In genomic region chr9:120501191-120501902, GRCm38 (mm10) we compare ENCODE assay signal across 9 mouse cellular contexts. TPM values are rescaled to one million over a fixed set of nuclear protein-coding genes. Genes with fewer than 3 reads are reported as not detected.
DNase-seq lines count a peak whose midpoint lies in the region; ATAC-seq and TF ChIP-seq lines count a peak whose summit lies in the region.
"Had no signal": no experiment of that assay in that cellular context is flagged by ENCODE, and none has a peak within 500 bp of the region (broad histone marks: within the 10 kb centered on the region; RNA-seq: fewer than 3 reads in every experiment).

No protein-coding gene starts in this region.

- no peak overlapping the region for H3K4me2 ChIP-seq in hindbrain, embryonic 11.5 days (replicated peaks; ENCODE audit: low read depth, low read length)
- H3K4me2 ChIP-seq in hindbrain, embryonic 13.5 days = no peak overlapping the region

- DNase-seq in hindbrain, embryonic 11.5 days (ENCODE audit: low spot score) = peak; percentile 46
- DNase-seq in spleen, adult 2 months (ENCODE audit: low read depth in 1 of 2, low spot score in 2 of 2) = no peak
- DNase-seq in spleen, postnatal 36 days (ENCODE audit: low spot score in 2 of 2) = no peak
- DNase-seq in c-Kit-positive CD71-positive TER-119-negative erythroid progenitor cells, embryonic 14.5 days (ENCODE audit: low read depth) = peak; percentile 25
- DNase-seq in adrenal gland, postnatal 14 days = no peak

- no peak overlapping the region for H3K4me3 ChIP-seq in hindbrain, embryonic 11.5 days (ENCODE audit: low read depth, low read length)
- no peak overlapping the region for H3K4me3 ChIP-seq in hindbrain, embryonic 13.5 days
- no peak overlapping the region for H3K4me3 ChIP-seq in spleen, adult 2 months (ENCODE audit: extremely low read depth, insufficient read depth, insufficient read length)
- no peak overlapping the region for H3K4me3 ChIP-seq in small intestine, adult 2 months (ENCODE audit: low read depth, low read length)
- H3K4me3 ChIP-seq: heart, embryonic 13.5 days had no signal

- 44% methylated on average over 10 of the region's 10 CpGs for WGBS in hindbrain, embryonic 11.5 days
- 43% methylated on average over 10 of the region's 10 CpGs for WGBS in hindbrain, embryonic 13.5 days
- 39% methylated on average over 10 of the region's 10 CpGs for WGBS in spleen, adult 2 months
- 36% methylated on average over 10 of the region's 10 CpGs for WGBS in small intestine, adult 2 months

- no peak overlapping the region for H3K27ac ChIP-seq in hindbrain, embryonic 11.5 days (ENCODE audit: low read depth, low read length)
- H3K27ac ChIP-seq in hindbrain, embryonic 13.5 days = no peak overlapping the region
- H3K27ac ChIP-seq in spleen, adult 2 months (ENCODE audit: insufficient read depth, low read length) = no peak overlapping the region
- H3K27ac ChIP-seq in small intestine, adult 2 months (ENCODE audit: insufficient read depth, low read depth, low read length) = no peak overlapping the region
- H3K27ac ChIP-seq: heart, embryonic 13.5 days had no signal

- no peak overlapping the region for H3K9ac ChIP-seq in hindbrain, embryonic 11.5 days (ENCODE audit: low read depth, low read length)
- no peak overlapping the region; the same call in 1 of the 2 replicates for H3K9ac ChIP-seq in hindbrain, embryonic 13.5 days
- H3K9ac ChIP-seq: heart, embryonic 13.5 days had no signal

- no peak for ATAC-seq in hindbrain, embryonic 11.5 days (ENCODE audit: low FRiP score)
- ATAC-seq in hindbrain, embryonic 13.5 days (ENCODE audit: low FRiP score) = no peak
- no peak for ATAC-seq in monocyte, adult 5-6 weeks (replicated peaks; ENCODE audit: insufficient number of reproducible peaks, low FRiP score, low TSS enrichment, poor library complexity, severe bottlenecking)

- no peak for TF ChIP-seq POLR2A in spleen, adult 2 months (IDR thresholded peaks at IDR 0.05; ENCODE audit: low read depth, low read length)
- no peak for TF ChIP-seq POLR2A in small intestine, adult 2 months (IDR thresholded peaks at IDR 0.05; ENCODE audit: low read depth, low read length)

- H3K36me3 ChIP-seq in hindbrain, embryonic 11.5 days (ENCODE audit: control insufficient read depth, insufficient read depth, low read length) = no peaks in the 10 kb centered on the region
- peaks cover 6% of the 10 kb centered on the region; the same call in 1 of the 2 replicates for H3K36me3 ChIP-seq in hindbrain, embryonic 13.5 days
- H3K36me3 ChIP-seq in spleen, adult 2 months (ENCODE audit: control insufficient read depth, insufficient read depth, low read length) = no peaks in the 10 kb centered on the region
- no peaks in the 10 kb centered on the region for H3K36me3 ChIP-seq in small intestine, adult 2 months (ENCODE audit: control insufficient read depth, insufficient read depth, low read length)

- H3K4me1 ChIP-seq in hindbrain, embryonic 11.5 days (replicated peaks; ENCODE audit: control insufficient read depth, insufficient read depth, low read length) = no peaks in the 10 kb centered on the region
- H3K4me1 ChIP-seq in hindbrain, embryonic 13.5 days (replicated peaks) = peaks cover 6% of the 10 kb centered on the region
- H3K4me1 ChIP-seq in spleen, adult 2 months (ENCODE audit: control insufficient read depth, insufficient read depth, insufficient read length) = no peaks in the 10 kb centered on the region
- no peaks in the 10 kb centered on the region for H3K4me1 ChIP-seq in small intestine, adult 2 months (ENCODE audit: control insufficient read depth, insufficient read depth, insufficient read length, low read length)

- no peaks in the 10 kb centered on the region for H3K27me3 ChIP-seq in hindbrain, embryonic 11.5 days (ENCODE audit: control insufficient read depth, insufficient read depth, low read length)
- no peaks in the 10 kb centered on the region for H3K27me3 ChIP-seq in hindbrain, embryonic 13.5 days
- H3K27me3 ChIP-seq in spleen, adult 2 months (ENCODE audit: control insufficient read depth, insufficient read depth, low read length) = no peaks in the 10 kb centered on the region
- no peaks in the 10 kb centered on the region for H3K27me3 ChIP-seq in small intestine, adult 2 months (ENCODE audit: control insufficient read depth, insufficient read depth, low read length)

- no peaks in the 10 kb centered on the region for H3K9me3 ChIP-seq in hindbrain, embryonic 11.5 days (ENCODE audit: control insufficient read depth, low read length)
- no peaks in the 10 kb centered on the region for H3K9me3 ChIP-seq in hindbrain, embryonic 13.5 days

- peak; percentile 10; the same call in 1 of the 2 replicates for TF ChIP-seq CTCF in spleen, adult 2 months (IDR thresholded peaks at IDR 0.05; ENCODE audit: extremely low read depth, insufficient read depth, insufficient read length, insufficient replicate concordance)
- TF ChIP-seq CTCF in small intestine, adult 2 months (IDR thresholded peaks at IDR 0.05; ENCODE audit: extremely low read depth, insufficient read length, insufficient replicate concordance, low read depth, low read length) = 0 out of 2 replicates have a peak, but pooled peaks have one; percentile 4

RNA-seq across cellular contexts. Expression of gene Eif1b, which starts 9.3 kb away (rescaled TPM):
- polyA plus RNA-seq in hindbrain, embryonic 11.5 days (2014; fragmentation: Nextera tagmentation; extraction: Ambion mirVana) = 274 and 279 TPM in 2 replicates
- polyA plus RNA-seq in hindbrain, embryonic 13.5 days (2015; fragmentation: Nextera tagmentation; extraction: Ambion mirVana) = 330 and 337 TPM in 2 replicates
- polyA plus RNA-seq in spleen, adult 2 months (2012; rRNA removed) = 33.3 and 52.1 TPM in 2 replicates
- polyA plus RNA-seq in small intestine, adult 2 months (2012; rRNA removed) = 17.3 and 24.1 TPM in 2 replicates
- total RNA-seq in adrenal gland, postnatal 14 days (2021) = 45.6 and 50.3 TPM in 2 replicates
- total RNA-seq in monocyte, adult 5-6 weeks (2017) = 37.5 to 68.8 TPM (median 67.8 TPM) in 3 replicates

RNA-seq across cellular contexts. Expression of gene Entpd3, which starts 38.3 kb away (rescaled TPM):
- polyA plus RNA-seq in hindbrain, embryonic 11.5 days (2014; fragmentation: Nextera tagmentation; extraction: Ambion mirVana) = 0.47 and 0.51 TPM in 2 replicates
- polyA plus RNA-seq in hindbrain, embryonic 13.5 days (2015; fragmentation: Nextera tagmentation; extraction: Ambion mirVana) = 1.2 and 1.6 TPM in 2 replicates
- 0.15 and 0.20 TPM in 2 replicates for polyA plus RNA-seq in spleen, adult 2 months (2012; rRNA removed)
- 1.2 and 1.6 TPM in 2 replicates for polyA plus RNA-seq in small intestine, adult 2 months (2012; rRNA removed)
- total RNA-seq in adrenal gland, postnatal 14 days (2021) = 0.30 and 0.86 TPM in 2 replicates
- total RNA-seq in monocyte, adult 5-6 weeks (2017) = not detected in 3 replicates

Comparison
In these comparisons a context has a peak if more than half of its experiments do, and no peak if none do; other contexts are left out.
1. DNase-seq: peak in hindbrain, embryonic 11.5 days (single experiment) and c-Kit-positive CD71-positive TER-119-negative erythroid progenitor cells, embryonic 14.5 days (single experiment); none in spleen, adult 2 months (0 of 2), spleen, postnatal 36 days (0 of 2) and adrenal gland, postnatal 14 days (single experiment).